Mouse (Mus musculus): ENCODE results near the gene Il17a. TPM values are rescaled to one million over a fixed set of nuclear protein-coding genes. Genes with fewer than 3 reads are reported as not detected.

The Il17a gene
- polyA plus RNA-seq, 1 experiment from 2014 or later = not detected

GRCm38 (mm10) chr1:20778366-20778765 lies 47.7 kb downstream of the Il17a start:
- H3K27ac ChIP-seq (ENCODE audit: low read length) = no peak overlapping the region
- H3K9me3 ChIP-seq (ENCODE audit: control insufficient read depth, low read length) = no peaks in the 10 kb centered on the region
- ATAC-seq = no peak
- H3K36me3 ChIP-seq (ENCODE audit: control insufficient read depth, insufficient read depth, low read length) = no peaks in the 10 kb centered on the region
- H3K4me2 ChIP-seq (ENCODE audit: low read depth, low read length) = no peak overlapping the region
- no peaks in the 10 kb centered on the region for H3K27me3 ChIP-seq (replicated peaks; ENCODE audit: control insufficient read depth, insufficient read depth, low read length)
- H3K4me3 ChIP-seq (ENCODE audit: low read length) = no peak overlapping the region
- no peaks in the 10 kb centered on the region for H3K4me1 ChIP-seq (ENCODE audit: control insufficient read depth, insufficient read depth, low read length)
- no peak overlapping the region for H3K9ac ChIP-seq (ENCODE audit: low read depth, low read length)
- WGBS = 72% methylated on average over 2 of the region's 2 CpGs

MicroRNA genes within 50 kb of the gene (microRNA counts, 519-probe panel; counts per million panel counts)
- microRNA mmu-miR-133b = 1,939 counts per million, percentile 40 among the panel's probes with 10 or more counts

Small RNA genes lying within 50 kb of the gene (microRNA-seq; reads per million reads assigned to microRNA genes)
- gene Mir133b = 1.4 reads per million

Other genes starting within 250 kb of the Il17a start
- 0.33 and 0.45 TPM in 2 replicates for gene Pkhd1, start 112.8 kb upstream of the Il17a start, polyA plus RNA-seq (2015; fragmentation: Nextera tagmentation; extraction: Ambion mirVana)
- not detected in 2 replicates for gene Il17f, start 59.7 kb downstream of the Il17a start, polyA plus RNA-seq (2015; fragmentation: Nextera tagmentation; extraction: Ambion mirVana)
- gene Mcm3, start 89.4 kb downstream of the Il17a start, polyA plus RNA-seq (2015; fragmentation: Nextera tagmentation; extraction: Ambion mirVana) = 103 and 121 TPM in 2 replicates
- gene Paqr8, start 159.7 kb downstream of the Il17a start, polyA plus RNA-seq (2015; fragmentation: Nextera tagmentation; extraction: Ambion mirVana) = 6.1 and 6.2 TPM in 2 replicates
- gene Efhc1, start 220.7 kb downstream of the Il17a start, polyA plus RNA-seq (2015; fragmentation: Nextera tagmentation; extraction: Ambion mirVana) = 2.1 and 2.4 TPM in 2 replicates

Measured in intestine, embryonic 16.5 days (tissue).